Mouse (Mus musculus): ENCODE measurements around the gene Sccpdh. TPM values are rescaled to one million over a fixed set of nuclear protein-coding genes. Genes with fewer than 3 reads are reported as not detected.
A peak's percentile ranks its signal among the peaks of the same experiment; 100 is the strongest.

Sccpdh gene
- total and polyA plus RNA-seq, 2 experiments = 1.4 to 4.8 TPM

DNA sequence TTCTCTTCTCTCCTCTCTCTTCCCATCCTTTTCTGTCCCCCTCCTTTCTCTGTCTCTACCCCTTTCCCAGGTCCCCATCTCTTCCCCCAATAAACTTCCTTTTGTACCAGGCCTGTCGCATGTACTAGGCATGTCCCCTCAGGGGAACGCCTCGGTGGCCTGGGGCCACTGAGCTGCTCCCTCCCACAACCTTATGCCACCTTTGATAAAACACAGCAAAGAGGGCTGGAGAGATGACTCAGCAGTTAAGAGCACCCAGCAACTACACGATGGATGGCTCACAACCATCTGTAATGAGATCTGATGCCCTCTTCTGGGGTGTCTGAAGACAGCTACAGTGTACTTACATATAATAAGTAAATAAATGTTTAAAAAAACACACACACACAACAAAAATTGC is 47.8 kb downstream of the Sccpdh start:
- Histone ChIP-seq H3K27ac (replicated peaks; ENCODE audit: insufficient read depth, low read depth, low read length) (no peak overlapping the region), H3K79me2 (ENCODE audit: control insufficient read depth, insufficient read depth, low read length) (no peaks in the 10 kb centered on the region), H3K4me3 (ENCODE audit: insufficient read depth, low read depth, low read length) (no peak overlapping the region), H3K4me1 (ENCODE audit: control insufficient read depth, insufficient read depth, low read length) (no peaks in the 10 kb centered on the region), H3K9ac (ENCODE audit: low read depth, low read length) (no peak overlapping the region), H3K27me3 (ENCODE audit: control insufficient read depth, insufficient read depth, low read length) (no peaks in the 10 kb centered on the region), H3K36me3 (ENCODE audit: control insufficient read depth, insufficient read depth, low read length) (no peaks in the 10 kb centered on the region)
- DNase-seq (ENCODE audit: extremely low read depth, low read depth, low spot score) = no peak
- WGBS = 86% methylated on average over 4 of the region's 4 CpGs
- TF ChIP-seq CTCF (IDR thresholded peaks at IDR 0.05; ENCODE audit: low read depth, low read length) = no peak
- TF ChIP-seq POLR2A (IDR thresholded peaks at IDR 0.05; ENCODE audit: extremely low read depth, insufficient read depth, low read length) = no peak

DNA sequence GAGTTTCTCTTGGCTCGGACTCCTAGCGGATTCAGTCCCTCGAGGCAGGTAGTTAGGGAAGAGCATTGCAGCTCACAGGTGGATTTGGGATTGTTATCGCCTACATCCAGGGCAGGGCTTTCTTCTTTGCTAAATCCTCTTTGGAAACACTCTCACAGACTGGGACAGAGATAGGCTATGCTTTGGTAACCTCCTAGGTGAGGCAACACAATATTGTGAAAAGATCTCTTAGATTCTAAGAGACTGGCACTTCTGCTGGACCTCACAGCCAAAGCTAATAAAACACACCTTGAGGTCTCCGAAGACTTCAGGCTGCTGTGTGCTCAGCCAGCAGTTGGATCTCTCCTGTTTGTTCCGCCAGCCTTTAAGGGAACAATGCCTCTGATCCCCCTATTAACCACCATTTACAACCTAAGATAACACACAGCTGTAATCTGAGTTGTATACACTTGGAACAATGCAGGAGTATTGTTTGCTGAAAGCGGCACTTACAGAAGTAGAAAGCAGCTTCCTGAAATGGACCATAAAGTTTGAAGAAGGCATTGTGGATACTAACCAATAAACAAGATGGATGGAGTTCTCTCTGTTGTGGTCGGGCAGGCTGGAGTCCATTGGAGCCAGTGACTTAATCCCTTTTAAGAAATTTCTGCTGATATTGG is 54.9 kb downstream of the Sccpdh start:
- no peak overlapping the region for H3K9ac ChIP-seq (ENCODE audit: low read depth, low read length)
- H3K79me2 ChIP-seq (ENCODE audit: control insufficient read depth, insufficient read depth, low read length) = no peaks in the 10 kb centered on the region
- H3K27me3 ChIP-seq (ENCODE audit: control insufficient read depth, insufficient read depth, low read length) = no peaks in the 10 kb centered on the region
- DNase-seq (ENCODE audit: extremely low read depth, low read depth, low spot score) = no peak
- no peak overlapping the region for H3K4me3 ChIP-seq (ENCODE audit: insufficient read depth, low read depth, low read length)
- no peak for TF ChIP-seq POLR2A (IDR thresholded peaks at IDR 0.05; ENCODE audit: extremely low read depth, insufficient read depth, low read length)
- no peak for TF ChIP-seq CTCF (IDR thresholded peaks at IDR 0.05; ENCODE audit: low read depth, low read length)
- 50% methylated on average over 8 of the region's 8 CpGs for WGBS
- H3K36me3 ChIP-seq (ENCODE audit: control insufficient read depth, insufficient read depth, low read length) = no peaks in the 10 kb centered on the region
- no peak overlapping the region for H3K27ac ChIP-seq (replicated peaks; ENCODE audit: insufficient read depth, low read depth, low read length)
- no peaks in the 10 kb centered on the region for H3K4me1 ChIP-seq (ENCODE audit: control insufficient read depth, insufficient read depth, low read length)

GRCm38 (mm10) chr1:179728661-179729060 is 60.7 kb downstream of the Sccpdh start:
- no peak for DNase-seq (ENCODE audit: extremely low read depth, low read depth, low spot score)
- TF ChIP-seq POLR2A (IDR thresholded peaks at IDR 0.05; ENCODE audit: extremely low read depth, insufficient read depth, low read length) (no peak), CTCF (IDR thresholded peaks at IDR 0.05; ENCODE audit: low read depth, low read length) (no peak)
- Histone ChIP-seq H3K4me1 (ENCODE audit: control insufficient read depth, insufficient read depth, low read length) (no peaks in the 10 kb centered on the region), H3K4me3 (ENCODE audit: insufficient read depth, low read depth, low read length) (no peak overlapping the region), H3K36me3 (ENCODE audit: control insufficient read depth, insufficient read depth, low read length) (no peaks in the 10 kb centered on the region), H3K79me2 (ENCODE audit: control insufficient read depth, insufficient read depth, low read length) (no peaks in the 10 kb centered on the region), H3K27ac (replicated peaks; ENCODE audit: insufficient read depth, low read depth, low read length) (no peak overlapping the region), H3K27me3 (ENCODE audit: control insufficient read depth, insufficient read depth, low read length) (no peaks in the 10 kb centered on the region), H3K9ac (ENCODE audit: low read depth, low read length) (no peak overlapping the region)
- 90% methylated on average over 10 of the region's 10 CpGs for WGBS

DNA sequence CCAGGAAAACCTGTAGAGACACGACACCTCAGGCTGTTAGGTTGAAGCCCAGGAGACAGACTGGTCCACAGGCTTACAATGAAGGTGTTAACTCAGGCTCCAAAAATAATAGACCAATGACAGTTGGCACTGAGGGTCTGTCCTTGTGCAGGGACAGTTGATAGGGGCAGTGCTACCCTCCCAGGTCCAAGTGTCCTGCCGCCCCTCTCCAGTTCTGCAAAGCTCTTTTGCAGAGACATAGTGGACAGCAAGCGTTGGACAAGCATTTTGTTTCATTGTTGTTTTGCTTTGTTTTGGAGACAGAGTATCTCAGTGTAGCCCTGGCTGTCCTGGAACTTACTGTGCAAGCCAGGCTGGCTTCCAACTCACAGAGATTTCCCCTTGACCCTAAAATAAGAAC is 63.4 kb downstream of the Sccpdh start:
- Histone ChIP-seq H3K27ac (replicated peaks; ENCODE audit: insufficient read depth, low read depth, low read length) (no peak overlapping the region), H3K4me3 (ENCODE audit: insufficient read depth, low read depth, low read length) (no peak overlapping the region), H3K27me3 (ENCODE audit: control insufficient read depth, insufficient read depth, low read length) (no peaks in the 10 kb centered on the region), H3K36me3 (ENCODE audit: control insufficient read depth, insufficient read depth, low read length) (no peaks in the 10 kb centered on the region), H3K4me1 (ENCODE audit: control insufficient read depth, insufficient read depth, low read length) (no peaks in the 10 kb centered on the region), H3K9ac (ENCODE audit: low read depth, low read length) (no peak overlapping the region), H3K79me2 (ENCODE audit: control insufficient read depth, insufficient read depth, low read length) (no peaks in the 10 kb centered on the region)
- TF ChIP-seq POLR2A (IDR thresholded peaks at IDR 0.05; ENCODE audit: extremely low read depth, insufficient read depth, low read length) (no peak), CTCF (IDR thresholded peaks at IDR 0.05; ENCODE audit: low read depth, low read length) (no peak)
- WGBS = 91% methylated on average over 3 of the region's 3 CpGs
- DNase-seq (ENCODE audit: extremely low read depth, low read depth, low spot score) = no peak

DNA sequence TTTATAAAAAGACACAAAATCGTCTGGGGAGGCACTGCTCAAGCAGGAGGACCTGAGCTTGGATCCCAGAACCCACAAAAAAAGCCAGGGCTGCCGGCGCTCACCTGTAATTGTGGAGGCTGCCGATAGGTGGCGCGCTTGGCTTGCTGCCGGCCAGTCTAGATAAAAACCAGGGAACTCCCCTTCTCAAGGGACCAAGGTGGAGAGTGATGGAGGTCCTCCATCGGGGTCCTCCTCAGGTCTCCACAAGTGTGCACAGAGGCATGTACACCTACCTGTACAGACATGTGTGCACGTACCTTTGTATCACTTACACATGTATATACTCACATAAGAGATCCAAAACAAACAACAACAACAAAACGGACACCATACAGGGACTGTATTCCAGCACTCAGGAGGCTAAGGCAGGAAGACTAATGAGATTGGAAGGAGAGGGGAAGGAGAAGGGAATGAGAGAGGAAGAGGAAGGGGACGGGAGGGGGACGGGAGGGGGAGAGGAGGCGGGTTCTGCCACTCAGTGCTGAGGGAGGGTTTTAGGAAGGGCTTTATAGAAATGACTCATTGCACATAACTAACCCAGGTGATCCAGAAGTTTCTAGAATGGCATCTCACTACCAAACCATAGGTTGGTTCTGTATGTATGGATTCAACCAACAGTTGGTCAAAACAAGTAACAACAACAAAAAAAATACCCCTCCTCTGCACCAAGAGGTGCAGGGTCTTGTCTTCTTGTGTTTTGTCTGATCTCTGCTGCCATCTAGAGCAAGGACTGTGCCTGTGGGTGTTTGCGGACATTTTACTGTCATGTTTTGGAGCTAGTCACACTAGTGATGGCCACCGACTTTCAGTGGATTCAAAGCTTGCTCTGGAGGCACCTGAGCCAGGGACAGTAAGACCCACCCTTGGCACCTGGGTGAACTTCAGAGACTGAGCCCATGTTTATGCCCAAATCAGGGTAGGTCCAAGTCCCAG is 66.8 kb downstream of the Sccpdh start:
- Histone ChIP-seq H3K9ac (ENCODE audit: low read depth, low read length) (no peak overlapping the region), H3K4me3 (ENCODE audit: insufficient read depth, low read depth, low read length) (no peak overlapping the region), H3K79me2 (ENCODE audit: control insufficient read depth, insufficient read depth, low read length) (no peaks in the 10 kb centered on the region), H3K36me3 (ENCODE audit: control insufficient read depth, insufficient read depth, low read length) (no peaks in the 10 kb centered on the region), H3K27ac (replicated peaks; ENCODE audit: insufficient read depth, low read depth, low read length) (no peak overlapping the region), H3K4me1 (ENCODE audit: control insufficient read depth, insufficient read depth, low read length) (no peaks in the 10 kb centered on the region), H3K27me3 (ENCODE audit: control insufficient read depth, insufficient read depth, low read length) (no peaks in the 10 kb centered on the region)
- 37% methylated on average over 15 of the region's 15 CpGs for WGBS
- TF ChIP-seq CTCF (IDR thresholded peaks at IDR 0.05; ENCODE audit: low read depth, low read length) (peak; percentile 83), POLR2A (IDR thresholded peaks at IDR 0.05; ENCODE audit: extremely low read depth, insufficient read depth, low read length) (no peak)
- DNase-seq (ENCODE audit: extremely low read depth, low read depth, low spot score) = no peak
